Mouse (Mus musculus) heart, embryonic 12.5 days (tissue): ENCODE data around the gene Hey2. TPM values are rescaled to one million over a fixed set of nuclear protein-coding genes. Genes with fewer than 3 reads are reported as not detected.
A peak's percentile ranks its signal among the peaks of the same experiment; 100 is the strongest.

ENCODE experiments used
- ATAC-seq: fragments of 200-750 bp; cut with Nextera tagmentation; 2 replicates; pipeline ENCODE4 v1.8.0; 2017; ENCODE audit warnings: moderate TSS enrichment, moderate library complexity; ENCODE audit not compliant: insufficient number of reproducible peaks, low FRiP score
- H3K27ac ChIP-seq: fragments of 300-500 bp; sonication (generic); 2 replicates; pipeline ENCODE4 v1.5.1; 2016; ENCODE audit warnings: mild to moderate bottlenecking, moderate library complexity; ENCODE audit not compliant: poor library complexity, severe bottlenecking
- H3K27me3 ChIP-seq: fragments of 300-500 bp; sonication (generic); replicated peaks from 2 replicates; pipeline ENCODE4 v1.6.1; 2016; ENCODE audit warnings: mild to moderate bottlenecking, moderate library complexity
- H3K36me3 ChIP-seq: fragments of 300-500 bp; sonication (generic); 2 replicates; pipeline ENCODE4 v1.6.1; 2016; ENCODE audit warnings: mild to moderate bottlenecking, moderate library complexity
- H3K4me1 ChIP-seq: fragments of 300-500 bp; sonication (generic); replicated peaks from 2 replicates; pipeline ENCODE4 v1.6.1; 2016; ENCODE audit warnings: mild to moderate bottlenecking
- H3K4me2 ChIP-seq: fragments of 300-500 bp; sonication (generic); 2 replicates; pipeline ENCODE4 v1.6.1; 2016; ENCODE audit warnings: mild to moderate bottlenecking, moderate library complexity
- H3K4me3 ChIP-seq: fragments of 300-500 bp; sonication (generic); 2 replicates; pipeline ENCODE4 v1.5.1; 2016; ENCODE audit warnings: mild to moderate bottlenecking
- H3K9ac ChIP-seq: fragments of 300-500 bp; sonication (generic); 2 replicates; pipeline ENCODE4 v1.6.1; 2016; ENCODE audit warnings: mild to moderate bottlenecking, moderate library complexity
- H3K9me3 ChIP-seq: fragments of 300-500 bp; sonication (generic); replicated peaks from 2 replicates; pipeline ENCODE4 v1.6.1; 2016; ENCODE audit warnings: mild to moderate bottlenecking, moderate library complexity
- WGBS: fragments of 180-500 bp; shearing (Covaris S2); methylation state at CpG from one replicate; pipeline ENCODE4 v1.1.7; 2016; 5-methylcytosine and 5-hydroxymethylcytosine counted together
- polyA plus RNA-seq: library from polyadenylated mRNA; unstranded; fragments of >200 nt; fragmentation: Nextera tagmentation; extraction: Ambion mirVana; gene quantifications from 2 replicates; pipeline ENCODE4 v1.2.1, GENCODE M21; 2016

Hey2 gene
- polyA plus RNA-seq, 1 experiment from 2014 or later, result 47.6 TPM

DNA sequence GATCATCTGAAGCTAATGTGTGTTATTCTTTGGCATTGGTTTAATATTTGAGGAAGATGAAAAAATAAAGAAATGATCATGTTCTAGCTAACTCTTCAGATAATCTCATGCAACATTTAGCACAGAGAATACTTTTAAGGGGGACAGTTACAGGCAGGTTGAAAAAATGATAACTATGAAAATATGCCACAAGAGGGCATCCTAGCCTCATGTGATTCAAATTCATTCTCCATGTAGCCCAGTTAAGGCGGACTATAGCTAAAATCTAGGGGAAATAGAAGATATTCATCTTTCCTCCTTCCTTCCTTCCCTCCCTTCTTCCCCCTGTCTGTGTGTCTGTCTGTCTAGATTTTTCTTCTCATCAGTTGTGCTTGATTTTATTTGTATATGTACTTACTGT, 17.6 kb downstream of the Hey2 start:
- no peak for ATAC-seq
- 8% methylated on average over 1 of the region's 1 CpGs for WGBS
- peaks cover 3% of the 10 kb centered on the region; the same call in 1 of the 2 replicates for H3K4me1 ChIP-seq

DNA sequence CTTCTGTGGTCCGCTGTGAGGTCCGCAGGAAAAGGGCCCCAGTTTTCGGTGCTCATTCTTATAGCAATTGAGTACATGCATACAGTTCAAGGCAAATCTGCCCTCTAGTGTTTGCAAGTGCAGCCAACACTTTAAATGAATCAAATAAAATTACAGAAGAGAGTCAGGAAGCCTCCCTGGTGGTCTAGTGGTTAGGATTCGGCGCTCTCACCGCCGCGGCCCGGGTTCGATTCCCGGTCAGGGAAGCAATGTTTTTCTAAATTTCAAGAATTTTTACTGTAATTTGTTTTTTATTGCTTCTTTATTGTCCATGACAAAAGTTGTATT, 31.7 kb downstream of the Hey2 start:
- no peaks in the 10 kb centered on the region for H3K36me3 ChIP-seq
- peak overlapping the region; percentile 55 for H3K4me3 ChIP-seq
- peak overlapping the region; percentile 62 for H3K4me2 ChIP-seq
- peak; percentile 91 for ATAC-seq
- no peaks in the 10 kb centered on the region; the same call in 1 of the 2 replicates for H3K9me3 ChIP-seq
- 15% methylated on average over 11 of the region's 11 CpGs for WGBS
- no peaks in the 10 kb centered on the region for H3K27me3 ChIP-seq
- peak overlapping the region; percentile 54; the same call in 1 of the 2 replicates for H3K9ac ChIP-seq
- no peak overlapping the region for H3K27ac ChIP-seq
- no peaks in the 10 kb centered on the region for H3K4me1 ChIP-seq

More for the DNA sequence above, 17.6 kb downstream of the Hey2 start:
- Histone ChIP-seq H3K9ac (no peak overlapping the region), H3K4me3 (no peak overlapping the region), H3K27ac (no peak overlapping the region), H3K9me3 (peaks cover 4% of the 10 kb centered on the region), H3K36me3 (peaks cover 4% of the 10 kb centered on the region; the same call in 1 of the 2 replicates), H3K4me2 (no peak overlapping the region), H3K27me3 (no peaks in the 10 kb centered on the region)

DNA sequence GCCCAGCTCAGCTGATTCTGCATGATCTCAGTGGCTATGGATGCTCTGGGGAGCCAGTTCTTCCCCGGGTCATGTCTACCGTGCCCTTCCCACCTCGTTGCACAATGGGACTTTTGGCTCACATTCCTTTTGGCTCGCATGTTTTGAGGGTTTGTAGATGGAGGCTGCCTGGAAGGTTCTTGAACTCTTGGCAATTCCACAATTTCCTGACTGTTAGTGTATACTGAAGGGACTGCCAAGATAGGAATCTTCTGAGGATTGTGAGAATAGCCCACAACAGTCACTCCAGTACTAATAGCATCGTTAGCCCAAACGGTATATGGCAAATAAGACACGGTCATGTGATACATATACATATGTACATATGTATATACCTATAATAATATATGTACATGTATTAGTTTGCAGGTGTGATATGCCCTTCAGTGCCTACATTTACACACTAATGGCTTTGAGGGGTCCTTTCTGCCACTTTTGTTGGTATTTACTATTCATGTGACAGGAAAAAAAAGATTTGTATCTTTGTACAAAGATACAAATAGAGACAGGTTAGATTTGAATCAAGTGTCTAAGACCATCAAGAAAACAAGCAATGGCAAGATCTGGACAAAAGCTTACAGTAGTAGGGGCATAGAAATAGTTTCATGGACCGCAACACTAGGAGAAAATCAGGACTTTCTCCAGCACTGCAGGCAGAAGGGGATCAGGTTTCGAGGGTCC, 32.2 kb downstream of the Hey2 start:
- 45% methylated on average over 9 of the region's 9 CpGs for WGBS
- H3K9me3 ChIP-seq, result no peaks in the 10 kb centered on the region; the same call in 1 of the 2 replicates
- H3K4me2 ChIP-seq, result peak overlapping the region; percentile 62
- H3K4me3 ChIP-seq, result peak overlapping the region; percentile 55
- no peaks in the 10 kb centered on the region for H3K27me3 ChIP-seq
- H3K36me3 ChIP-seq, result no peaks in the 10 kb centered on the region
- H3K9ac ChIP-seq, result peak overlapping the region; percentile 54; the same call in 1 of the 2 replicates
- ATAC-seq, result no peak
- H3K27ac ChIP-seq, result no peak overlapping the region
- no peaks in the 10 kb centered on the region for H3K4me1 ChIP-seq

GRCm38 (mm10) chr10:30803587-30804253, 38.9 kb downstream of the Hey2 start:
- ATAC-seq, result no peak
- Histone ChIP-seq H3K4me1 (peaks cover 5% of the 10 kb centered on the region; the same call in 1 of the 2 replicates), H3K4me2 (peak overlapping the region; percentile 75), H3K27ac (peak overlapping the region; percentile 94), H3K27me3 (no peaks in the 10 kb centered on the region), H3K36me3 (no peaks in the 10 kb centered on the region), H3K9me3 (no peaks in the 10 kb centered on the region), H3K9ac (peak overlapping the region; percentile 72), H3K4me3 (peak overlapping the region; percentile 62)
- WGBS, result 36% methylated on average over 7 of the region's 7 CpGs

DNA sequence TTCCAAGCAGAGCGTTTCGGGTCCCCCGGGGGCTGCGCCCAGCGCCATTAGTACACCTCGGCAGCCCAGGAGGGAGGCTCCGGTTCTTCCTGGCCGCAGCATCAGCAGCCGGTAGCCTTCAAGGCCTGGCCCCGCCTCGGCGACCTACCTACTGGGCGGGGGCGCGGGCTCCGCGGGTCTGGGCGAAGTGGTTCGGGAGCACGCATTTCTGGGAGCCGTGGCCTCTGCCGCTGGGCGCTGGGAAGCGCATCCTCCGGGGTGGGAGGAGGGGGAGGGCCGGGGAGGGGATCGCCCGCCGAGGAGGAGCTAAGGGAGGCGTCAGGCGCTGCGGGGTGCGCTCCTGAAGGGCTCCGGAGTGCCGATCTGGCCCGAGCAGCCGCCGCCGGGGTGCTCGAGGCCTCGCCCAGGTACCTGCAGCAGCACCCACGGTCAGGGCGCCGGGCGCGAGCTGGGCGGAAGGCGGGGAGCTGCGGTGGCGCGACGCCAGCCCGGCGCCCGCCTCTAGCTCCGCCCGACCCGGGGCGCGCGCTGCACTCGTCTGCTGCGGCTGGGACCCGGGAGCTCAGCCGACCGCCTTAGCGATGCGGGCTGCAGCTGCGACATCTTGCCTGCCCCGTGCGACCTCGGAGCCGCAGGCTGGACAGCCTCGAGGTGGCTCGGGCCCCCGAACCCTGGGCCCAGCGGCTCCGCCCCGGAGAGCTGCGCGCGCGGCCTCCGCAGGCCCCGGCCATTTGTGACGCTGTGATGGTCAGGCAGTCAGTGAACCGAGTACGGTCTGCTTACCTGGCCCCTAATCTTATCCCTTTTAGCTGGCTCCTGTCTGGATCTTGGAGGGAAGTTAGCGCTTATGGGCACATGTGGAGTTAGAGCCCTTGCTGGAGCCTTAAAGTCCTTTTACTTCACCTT, 39.7 kb downstream of the Hey2 start, which contains the start of gene Ncoa7:
Gene Ncoa7, minus strand, starts transcription at position 646 of the 906 bp plus-strand sequence.
- H3K27me3 ChIP-seq, result no peaks in the 10 kb centered on the region
- peaks cover 5% of the 10 kb centered on the region; the same call in 1 of the 2 replicates for H3K4me1 ChIP-seq
- WGBS, result under 1% methylated on average over 89 of the region's 89 CpGs
- no peaks in the 10 kb centered on the region for H3K36me3 ChIP-seq
- H3K9ac ChIP-seq, result peak within 1 kb of the TSS; percentile 72
- peak within 1 kb of the TSS; percentile 94 for H3K27ac ChIP-seq
- H3K4me2 ChIP-seq, result peak within 1 kb of the TSS; percentile 75
- peak within 1 kb of the TSS; percentile 62 for H3K4me3 ChIP-seq
- no peaks in the 10 kb centered on the region for H3K9me3 ChIP-seq
- peak; percentile 91 for ATAC-seq

DNA sequence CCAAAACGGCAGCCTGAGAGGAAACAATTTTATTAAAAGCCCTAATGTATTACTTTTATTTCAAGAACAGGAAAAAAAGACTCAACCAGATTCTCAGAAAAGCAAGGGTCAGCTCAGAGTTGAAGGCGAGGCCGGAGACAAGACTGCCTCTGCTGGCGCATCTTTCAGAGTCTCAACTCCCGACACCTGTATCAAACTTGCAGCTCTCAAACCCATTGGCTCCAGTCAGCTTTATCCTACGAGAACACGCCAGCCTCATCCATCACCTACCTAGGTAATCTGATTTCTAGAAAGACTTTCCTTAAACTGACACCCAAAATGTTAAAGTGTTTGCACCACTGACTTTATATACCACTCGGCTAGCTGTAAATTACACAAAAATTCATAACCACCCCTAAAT, 40.6 kb downstream of the Hey2 start:
- 10% methylated on average over 8 of the region's 8 CpGs for WGBS
- no peaks in the 10 kb centered on the region for H3K36me3 ChIP-seq
- no peak for ATAC-seq

DNA sequence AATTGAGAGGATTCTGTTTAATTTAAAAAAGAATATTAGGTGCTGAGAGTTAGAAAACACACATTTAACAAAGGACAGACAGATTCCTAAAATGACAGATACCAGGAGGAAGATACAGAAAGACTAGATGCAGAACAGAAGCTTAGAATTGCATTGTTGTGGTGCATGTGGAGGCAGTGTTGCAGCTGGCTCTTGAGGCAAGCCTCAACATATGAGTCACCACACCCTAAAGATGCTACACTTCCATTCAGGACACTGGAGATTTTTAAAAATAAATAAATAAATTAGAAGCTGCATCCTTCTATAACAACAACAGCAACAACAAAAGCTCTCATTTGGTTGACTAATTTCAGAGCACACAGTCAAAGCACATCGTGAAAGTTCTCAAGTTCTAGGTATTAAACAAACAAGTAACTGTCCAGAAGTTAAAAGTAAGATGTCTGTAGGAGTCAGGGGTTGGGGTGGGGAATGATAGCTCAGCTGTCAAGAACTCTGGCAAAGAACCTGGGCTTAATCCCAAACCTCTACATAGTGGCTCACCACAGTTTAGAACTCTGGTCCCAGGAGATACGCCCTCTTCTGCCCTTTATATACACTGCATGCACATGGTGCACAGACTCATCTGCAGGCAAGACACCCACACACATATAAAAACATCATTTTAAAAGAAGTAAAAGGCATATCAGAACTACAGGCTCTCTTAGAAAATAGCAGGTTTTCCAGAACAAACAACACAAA, 42.7 kb downstream of the Hey2 start:
- Histone ChIP-seq H3K9ac (no peak overlapping the region), H3K27ac (no peak overlapping the region), H3K9me3 (peaks cover 3% of the 10 kb centered on the region; the same call in 1 of the 2 replicates), H3K27me3 (no peaks in the 10 kb centered on the region), H3K4me2 (no peak overlapping the region), H3K36me3 (peaks cover 11% of the 10 kb centered on the region), H3K4me3 (no peak overlapping the region), H3K4me1 (peaks cover 5% of the 10 kb centered on the region; the same call in 1 of the 2 replicates)
- no peak for ATAC-seq
- WGBS, result 92% methylated on average over 2 of the region's 2 CpGs

More for the DNA sequence above, 40.6 kb downstream of the Hey2 start:
- H3K9ac ChIP-seq, result peak overlapping the region; percentile 72; the same call in 1 of the 2 replicates
- peak overlapping the region; percentile 62 for H3K4me3 ChIP-seq
- peak overlapping the region; percentile 94 for H3K27ac ChIP-seq
- peak overlapping the region; percentile 75 for H3K4me2 ChIP-seq
- H3K4me1 ChIP-seq, result peaks cover 5% of the 10 kb centered on the region; the same call in 1 of the 2 replicates
- no peaks in the 10 kb centered on the region for H3K27me3 ChIP-seq
- no peaks in the 10 kb centered on the region for H3K9me3 ChIP-seq

GRCm38 (mm10) chr10:30796469-30797261, 45.9 kb downstream of the Hey2 start:
- Histone ChIP-seq H3K4me2 (no peak overlapping the region), H3K4me1 (no peaks in the 10 kb centered on the region), H3K9me3 (peaks cover 8% of the 10 kb centered on the region), H3K27me3 (no peaks in the 10 kb centered on the region), H3K4me3 (no peak overlapping the region), H3K27ac (no peak overlapping the region), H3K9ac (no peak overlapping the region), H3K36me3 (peaks cover 20% of the 10 kb centered on the region)
- WGBS, result 83% methylated on average over 5 of the region's 5 CpGs
- no peak for ATAC-seq

DNA sequence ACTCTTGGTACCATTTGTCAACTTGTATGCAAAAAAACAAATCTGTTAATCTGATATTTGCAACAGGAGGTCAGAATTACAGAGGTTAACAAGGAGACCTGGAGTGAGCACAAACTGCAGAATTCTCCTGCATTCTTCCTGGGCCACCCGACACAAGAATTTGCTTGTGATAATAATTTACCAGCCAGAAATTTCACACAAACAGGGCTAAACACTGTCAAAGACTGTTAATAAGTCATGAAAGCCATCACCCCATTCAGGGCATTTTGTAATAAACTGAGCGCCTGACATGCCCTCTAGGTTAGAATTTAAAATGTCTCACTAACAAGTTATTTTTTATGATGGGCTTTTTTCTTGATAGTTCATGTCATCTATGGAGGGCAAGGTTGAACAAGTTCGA, 51.6 kb downstream of the Hey2 start:
- ATAC-seq, result no peak
- Histone ChIP-seq H3K9ac (no peak overlapping the region), H3K4me3 (no peak overlapping the region), H3K27me3 (no peaks in the 10 kb centered on the region), H3K4me2 (no peak overlapping the region), H3K27ac (no peak overlapping the region), H3K36me3 (peaks cover 16% of the 10 kb centered on the region), H3K9me3 (peaks cover 8% of the 10 kb centered on the region), H3K4me1 (peaks cover 6% of the 10 kb centered on the region; the same call in 1 of the 2 replicates)
- WGBS, result 82% methylated on average over 3 of the region's 3 CpGs

GRCm38 (mm10) chr10:30789521-30789920, 53.1 kb downstream of the Hey2 start:
- WGBS, result 90% methylated on average over 5 of the region's 5 CpGs
- Histone ChIP-seq H3K9me3 (peaks cover 3% of the 10 kb centered on the region), H3K27ac (no peak overlapping the region), H3K4me3 (no peak overlapping the region), H3K4me1 (peaks cover 6% of the 10 kb centered on the region; the same call in 1 of the 2 replicates), H3K36me3 (peaks cover 6% of the 10 kb centered on the region), H3K9ac (no peak overlapping the region), H3K27me3 (no peaks in the 10 kb centered on the region), H3K4me2 (no peak overlapping the region)
- no peak for ATAC-seq
